ENCODE assay signal across 14 mouse cellular contexts in the genomic region with DNA sequence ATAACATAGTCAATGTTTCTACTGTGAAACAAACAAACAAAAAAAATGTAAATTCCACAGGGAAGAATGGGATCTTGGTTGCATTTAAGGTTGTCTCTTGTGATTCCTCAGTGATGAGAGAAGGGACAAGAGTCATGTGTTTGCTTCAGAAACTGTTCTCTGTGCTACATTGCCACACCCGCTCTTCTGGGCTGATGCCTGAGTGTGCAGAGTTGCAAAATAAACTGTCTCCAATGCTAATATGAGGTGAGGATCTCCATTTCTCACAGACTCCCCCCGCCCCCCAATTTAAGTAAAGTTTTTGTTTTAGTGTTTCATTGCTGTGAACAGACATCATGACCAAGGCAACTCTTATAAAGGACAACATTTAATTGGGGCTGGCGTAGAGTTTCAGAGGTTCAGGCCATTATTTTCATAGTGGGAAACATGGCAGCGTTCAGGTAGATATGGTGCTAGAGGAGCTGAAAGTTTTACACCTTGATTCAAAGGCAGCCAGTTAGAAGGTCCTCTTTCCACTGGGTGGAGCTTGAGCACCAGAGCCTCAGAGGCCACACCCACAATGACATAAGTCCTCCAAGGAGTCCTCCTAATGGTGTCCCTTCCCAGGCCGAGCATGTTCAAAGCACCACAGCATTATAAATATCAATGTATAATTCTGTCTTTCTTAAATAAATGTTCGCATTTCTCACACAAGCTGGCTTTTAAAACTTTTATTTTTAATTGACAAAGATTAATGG. TPM values are rescaled to one million over a fixed set of nuclear protein-coding genes. Genes with fewer than 3 reads are reported as not detected.
DNase-seq lines count a peak whose midpoint lies in the region; ATAC-seq lines count a peak whose summit lies in the region.
"Had no signal": no experiment of that assay in that cellular context is flagged by ENCODE, and none has a peak within 500 bp of the region (broad histone marks: within the 10 kb centered on the region; RNA-seq: fewer than 3 reads in every experiment).

No protein-coding gene starts in this region.

- no peak for DNase-seq in frontal cortex, postnatal 36 days (ENCODE audit: low spot score in 2 of 2)
- peak; percentile 61 for DNase-seq in c-Kit-positive CD71-positive TER-119-positive erythroid progenitor cells, embryonic 14.5 days (ENCODE audit: low spot score)
- no peak for DNase-seq in cerebellum, postnatal 25 days
- no peak for DNase-seq in right cerebral cortex, postnatal 14 days
- no peak for DNase-seq in frontal cortex, adult 2 months (ENCODE audit: extremely low spot score in 1 of 2, low spot score in 1 of 2)
- DNase-seq: gastrocnemius, postnatal 36 days; lung, adult 2 months; right cerebral cortex, postnatal 25 days; thymus, adult 2 months had no signal

- 65% methylated on average over 6 of the region's 6 CpGs for WGBS in liver, embryonic 12.5 days (ENCODE audit: insufficient replicate concordance)

- peaks cover 52% of the 10 kb centered on the region for H3K4me1 ChIP-seq in liver, embryonic 12.5 days

- no peak overlapping the region for H3K9ac ChIP-seq in liver, embryonic 12.5 days
- H3K9ac ChIP-seq: hindbrain, embryonic 12.5 days had no signal

- no peak overlapping the region for H3K4me3 ChIP-seq in liver, embryonic 12.5 days
- H3K4me3 ChIP-seq: hindbrain, embryonic 12.5 days; myocyte had no signal

- no peaks in the 10 kb centered on the region for H3K27me3 ChIP-seq in liver, embryonic 12.5 days (replicated peaks)
- H3K27me3 ChIP-seq: hindbrain, embryonic 12.5 days had no signal

- no peaks in the 10 kb centered on the region for H3K9me3 ChIP-seq in liver, embryonic 12.5 days (replicated peaks)
- H3K9me3 ChIP-seq: hindbrain, embryonic 12.5 days had no signal

- 0 out of 2 replicates have a peak overlapping the region, but pooled peaks have one; percentile 0 for H3K4me2 ChIP-seq in liver, embryonic 12.5 days
- H3K4me2 ChIP-seq: hindbrain, embryonic 12.5 days had no signal

- ATAC-seq in frontal cortex, adult (ENCODE audit: low TSS enrichment) = 0 out of 2 replicates have a peak, but pooled peaks have one; percentile 32
- ATAC-seq in CD4-positive, CD25-positive, alpha-beta regulatory T cell, adult 4 months = peak; percentile 31
- peak; percentile 72 for ATAC-seq in liver, embryonic 12.5 days

- H3K27ac ChIP-seq in liver, embryonic 12.5 days = peak overlapping the region; percentile 30; the same call in 1 of the 2 replicates
- H3K27ac ChIP-seq: hindbrain, embryonic 12.5 days had no signal

- H3K36me3 ChIP-seq in liver, embryonic 12.5 days = peaks cover 30% of the 10 kb centered on the region

RNA-seq across cellular contexts. Expression of a gene that starts 6.4 kb away (rescaled TPM):
- 100 to 1,000 TPM; 121 to 593 TPM for polyA plus RNA-seq in CD4-positive, CD25-positive, alpha-beta regulatory T cell, adult 4 months (2017; shearing (Covaris generic))
- 192 and 199 TPM in 2 replicates for polyA plus RNA-seq in liver, embryonic 12.5 days (2016; fragmentation: Nextera tagmentation; extraction: Ambion mirVana)
- polyA plus RNA-seq in frontal cortex, adult 2 months (2012; rRNA removed) = 1,411 and 1,452 TPM in 2 replicates

RNA-seq across cellular contexts. Expression of a gene that starts 16.1 kb away (rescaled TPM):
- polyA plus RNA-seq in CD4-positive, CD25-positive, alpha-beta regulatory T cell, adult 4 months (2017; shearing (Covaris generic)) = not detected
- polyA plus RNA-seq in liver, embryonic 12.5 days (2016; fragmentation: Nextera tagmentation; extraction: Ambion mirVana) = 2.6 and 3.4 TPM in 2 replicates
- 20.6 and 29.9 TPM in 2 replicates for polyA plus RNA-seq in frontal cortex, adult 2 months (2012; rRNA removed)
